8 mouse cellular contexts compared by ENCODE assay signal in the genomic region with DNA sequence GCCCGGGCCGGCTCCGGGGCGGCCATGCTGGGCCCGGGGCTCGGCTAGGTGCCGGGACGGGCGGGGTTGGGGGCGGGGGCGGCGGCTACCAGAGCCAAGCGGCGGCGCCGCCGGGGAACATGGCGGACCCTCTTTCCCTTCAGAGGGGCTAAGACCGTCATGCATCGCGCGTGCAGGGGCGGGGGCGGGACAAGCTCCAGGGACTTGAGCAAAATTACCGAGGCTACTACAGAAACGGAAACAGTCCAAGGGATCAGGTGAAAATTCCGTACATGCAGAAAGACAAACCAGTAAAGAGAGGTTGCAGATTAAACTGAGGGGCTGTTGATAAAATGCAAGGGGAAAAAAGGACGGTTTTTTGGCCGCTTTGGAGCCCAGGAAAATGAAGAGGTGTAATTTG. TPM values are rescaled to one million over a fixed set of nuclear protein-coding genes. Genes with fewer than 3 reads are reported as not detected.
A peak's percentile ranks its signal among the peaks of the same experiment; 100 is the strongest.
DNase-seq lines count a peak whose midpoint lies in the region; ATAC-seq and TF ChIP-seq lines count a peak whose summit lies in the region.

A gene (minus strand): TSS at position 159 of the 400 bp plus-strand sequence.

- peak within 1 kb of the TSS; percentile 60 for H3K4me2 ChIP-seq in forebrain, postnatal 0 days (ENCODE audit: low read depth)

- peak; percentile 46; the same call in 1 of the 2 replicates for TF ChIP-seq POLR2A in cerebellum, adult 2 months (IDR thresholded peaks at IDR 0.05; ENCODE audit: borderline replicate concordance, insufficient read depth, low read length)

- H3K36me3 ChIP-seq in forebrain, postnatal 0 days (ENCODE audit: insufficient read depth), result peaks cover 26% of the 10 kb centered on the region
- peaks cover 44% of the 10 kb centered on the region for H3K36me3 ChIP-seq in hindbrain, embryonic 10.5 days

- no peaks in the 10 kb centered on the region for H3K9me3 ChIP-seq in forebrain, postnatal 0 days (ENCODE audit: low read length)
- no peaks in the 10 kb centered on the region for H3K9me3 ChIP-seq in hindbrain, embryonic 10.5 days

- WGBS in cerebellum, adult 2 months, result under 1% methylated on average over 29 of the region's 29 CpGs
- WGBS in forebrain, postnatal 0 days, result 1% methylated on average over 25 of the region's 29 CpGs
- under 1% methylated on average over 25 of the region's 29 CpGs for WGBS in hindbrain, embryonic 10.5 days

- no peaks in the 10 kb centered on the region; the same call in 1 of the 2 replicates for H3K4me1 ChIP-seq in cerebellum, adult 2 months (ENCODE audit: control insufficient read depth, insufficient read depth, low read length)
- peaks cover 7% of the 10 kb centered on the region; the same call in 1 of the 2 replicates for H3K4me1 ChIP-seq in forebrain, postnatal 0 days (ENCODE audit: insufficient read depth)
- peaks cover 20% of the 10 kb centered on the region for H3K4me1 ChIP-seq in hindbrain, embryonic 10.5 days (replicated peaks)

- no peaks in the 10 kb centered on the region for H3K27me3 ChIP-seq in cerebellum, adult 2 months (ENCODE audit: control insufficient read depth, insufficient read depth, low read length)
- no peaks in the 10 kb centered on the region for H3K27me3 ChIP-seq in forebrain, postnatal 0 days (ENCODE audit: insufficient read depth, low read length)
- H3K27me3 ChIP-seq in hindbrain, embryonic 10.5 days (ENCODE audit: insufficient read depth, poor library complexity, severe bottlenecking), result no peaks in the 10 kb centered on the region

- H3K27ac ChIP-seq in cerebellum, adult 2 months (ENCODE audit: insufficient read depth, low read length), result peak within 1 kb of the TSS; percentile 37
- peak within 1 kb of the TSS; percentile 98 for H3K27ac ChIP-seq in forebrain, postnatal 0 days (ENCODE audit: low read depth, low read length)
- H3K27ac ChIP-seq in hindbrain, embryonic 10.5 days, result peak within 1 kb of the TSS; percentile 99

- peak within 1 kb of the TSS; percentile 90 for H3K4me3 ChIP-seq in cerebellum, adult 2 months (replicated peaks; ENCODE audit: insufficient read depth, low read depth, low read length)
- peak within 1 kb of the TSS; percentile 92 for H3K4me3 ChIP-seq in forebrain, postnatal 0 days (ENCODE audit: low read depth, low read length)
- H3K4me3 ChIP-seq in hindbrain, embryonic 10.5 days, result peak within 1 kb of the TSS; percentile 98

- H3K9ac ChIP-seq in forebrain, postnatal 0 days, result peak within 1 kb of the TSS; percentile 96

- no peak for TF ChIP-seq CTCF in cerebellum, adult 2 months (IDR thresholded peaks at IDR 0.05; ENCODE audit: borderline replicate concordance, insufficient read depth, low read depth, low read length)
- no peak for TF ChIP-seq CTCF in forebrain, postnatal 0 days (IDR thresholded peaks at IDR 0.05; ENCODE audit: low read depth)

- ATAC-seq in forebrain, postnatal 0 days, result peak; percentile 96

- DNase-seq in Muller cell, postnatal 12 days (ENCODE audit: inconsistent ontology term), result peak; percentile 98
- peak; percentile 81 to 83 for DNase-seq in cerebellum, adult 2 months
- peak; percentile 93 for DNase-seq in forebrain, postnatal 0 days
- peak; percentile 93 for DNase-seq in hindbrain, embryonic 10.5 days (ENCODE audit: low spot score)
- DNase-seq in layer of hippocampus, postnatal 14 days (ENCODE audit: low spot score in 2 of 2), result peak; percentile 77 to 89
- peak; percentile 81 for DNase-seq in lung, postnatal 14 days
- peak; percentile 79 for DNase-seq in retina, adult 2 months (ENCODE audit: low read depth, low spot score)
- DNase-seq in thymus, postnatal 4 days, result peak; percentile 86

RNA-seq across cellular contexts. Expression of the gene that starts here (rescaled TPM):
- 141 and 142 TPM in 2 replicates for polyA plus RNA-seq in cerebellum, adult 2 months (2012; rRNA removed)
- 172 and 194 TPM in 2 replicates for total RNA-seq in forebrain, postnatal 0 days (2014; rRNA removed)
- polyA plus RNA-seq in forebrain, postnatal 0 days (2015; fragmentation: Nextera tagmentation; extraction: Ambion mirVana), result 83.5 and 103 TPM in 2 replicates
- polyA plus RNA-seq in hindbrain, embryonic 10.5 days (2016; fragmentation: Nextera tagmentation; extraction: Ambion mirVana), result 39.7 and 44.8 TPM in 2 replicates
- 100 to 1,000 TPM; 373 to 392 TPM for total RNA-seq in layer of hippocampus, postnatal 14 days (2021)

Comparison
In these comparisons a context has a peak if more than half of its experiments do, and no peak if none do; other contexts are left out.
1. Peak in every context shown above with its lines: DNase-seq, ATAC-seq, H3K4me3 ChIP-seq and H3K27ac ChIP-seq.
2. H3K27ac ChIP-seq: peak in every context shown above with its lines; median percentile 99 in hindbrain, embryonic 10.5 days; 98 in forebrain, postnatal 0 days; 37 in cerebellum, adult 2 months.